Mouse (Mus musculus): ENCODE data around the gene Enam. TPM values are rescaled to one million over a fixed set of nuclear protein-coding genes. Genes with fewer than 3 reads are reported as not detected.
A peak's percentile ranks its signal among the peaks of the same experiment; 100 is the strongest.

Gene Enam
- not detected for total RNA-seq (2021)
- long read RNA-seq, experiment 1 = 0 reads
- long read RNA-seq, experiment 2 = 0 reads

GRCm38 (mm10) chr5:88487675-88488074 lies at the start of gene Enam:
Gene Enam (plus strand): TSS chr5:88487975.
- no peak for DNase-seq (ENCODE audit: low spot score in 2 of 2)
- H3K4me3 ChIP-seq = no peak within 1 kb of the TSS
- TF ChIP-seq CTCF (conservative IDR thresholded peaks at IDR 0.05) = no peak
- H3K27ac ChIP-seq = no peak within 1 kb of the TSS

GRCm38 (mm10) chr5:88455691-88456090 lies 32.1 kb upstream of the Enam start, which contains the start of gene Ambn:
Gene Ambn (plus strand): TSS chr5:88455991.
- H3K27ac ChIP-seq = no peak within 1 kb of the TSS
- no peak within 1 kb of the TSS for H3K4me3 ChIP-seq
- DNase-seq (ENCODE audit: low spot score in 2 of 2) = no peak
- no peak for TF ChIP-seq CTCF (conservative IDR thresholded peaks at IDR 0.05)

GRCm38 (mm10) chr5:88467471-88467870 lies 20.3 kb upstream of the Enam start:
- DNase-seq (ENCODE audit: low spot score in 2 of 2) = no peak
- Histone ChIP-seq H3K27ac (no peak overlapping the region), H3K4me3 (no peak overlapping the region)
- TF ChIP-seq CTCF (conservative IDR thresholded peaks at IDR 0.05) = no peak

- no peak for DNase-seq (ENCODE audit: low spot score in 2 of 2)
- Histone ChIP-seq H3K4me3 (no peak overlapping the region), H3K27ac (no peak overlapping the region)
- TF ChIP-seq CTCF (conservative IDR thresholded peaks at IDR 0.05) = no peak
These were observed 18.7 kb upstream of the Enam start for GRCm38 (mm10) chr5:88468807-88469704.

- no peak for TF ChIP-seq CTCF (conservative IDR thresholded peaks at IDR 0.05)
- DNase-seq (ENCODE audit: low spot score in 2 of 2) = no peak
- H3K27ac ChIP-seq = no peak overlapping the region
- H3K4me3 ChIP-seq = no peak overlapping the region
These were observed 1.2 kb downstream of the Enam start for GRCm38 (mm10) chr5:88489004-88489403.

- no peak for DNase-seq (ENCODE audit: low spot score in 2 of 2)
- H3K27ac ChIP-seq = no peak overlapping the region
- TF ChIP-seq CTCF (conservative IDR thresholded peaks at IDR 0.05) = no peak
- H3K4me3 ChIP-seq = no peak overlapping the region
These were observed 3.3 kb downstream of the Enam start for GRCm38 (mm10) chr5:88491111-88491510.

GRCm38 (mm10) chr5:88499781-88500180 lies 12.0 kb downstream of the Enam start:
- TF ChIP-seq CTCF (conservative IDR thresholded peaks at IDR 0.05) = no peak
- DNase-seq (ENCODE audit: low spot score in 2 of 2) = no peak
- Histone ChIP-seq H3K27ac (no peak overlapping the region), H3K4me3 (no peak overlapping the region)

GRCm38 (mm10) chr5:88508555-88508954 lies 20.8 kb downstream of the Enam start:
- no peak overlapping the region; the same call in 1 of the 2 replicates for H3K27ac ChIP-seq
- no peak for TF ChIP-seq CTCF (conservative IDR thresholded peaks at IDR 0.05)
- no peak for DNase-seq (ENCODE audit: low spot score in 2 of 2)
- H3K4me3 ChIP-seq = no peak overlapping the region

- no peak overlapping the region; the same call in 1 of the 2 replicates for H3K27ac ChIP-seq
- DNase-seq (ENCODE audit: low spot score in 2 of 2) = no peak
- H3K4me3 ChIP-seq = no peak overlapping the region
- TF ChIP-seq CTCF (conservative IDR thresholded peaks at IDR 0.05) = no peak
These were observed 21.2 kb downstream of the Enam start for GRCm38 (mm10) chr5:88508990-88509389.

GRCm38 (mm10) chr5:88519232-88519631 lies 31.5 kb downstream of the Enam start:
- TF ChIP-seq CTCF (conservative IDR thresholded peaks at IDR 0.05) = peak; percentile 86
- peak; percentile 23 to 50 for DNase-seq (ENCODE audit: low spot score in 2 of 2)
- no peak overlapping the region for H3K4me3 ChIP-seq
- H3K27ac ChIP-seq = no peak overlapping the region

GRCm38 (mm10) chr5:88527657-88528056 lies 39.9 kb downstream of the Enam start, which contains the start of gene Jchain:
Gene Jchain (minus strand): TSS chr5:88527891.
- Histone ChIP-seq H3K4me3 (no peak within 1 kb of the TSS), H3K27ac (no peak within 1 kb of the TSS)
- TF ChIP-seq CTCF (conservative IDR thresholded peaks at IDR 0.05) = no peak
- DNase-seq (ENCODE audit: low spot score in 2 of 2) = no peak

- DNase-seq (ENCODE audit: low spot score in 2 of 2) = no peak
- no peak for TF ChIP-seq CTCF (conservative IDR thresholded peaks at IDR 0.05)
- H3K4me3 ChIP-seq = no peak overlapping the region
- no peak overlapping the region for H3K27ac ChIP-seq
These were observed 43.1 kb downstream of the Enam start for GRCm38 (mm10) chr5:88530908-88531307.

- Histone ChIP-seq H3K4me3 (no peak overlapping the region), H3K27ac (no peak overlapping the region)
- DNase-seq (ENCODE audit: low spot score in 2 of 2) = no peak
- TF ChIP-seq CTCF (conservative IDR thresholded peaks at IDR 0.05) = no peak
These were observed 46.9 kb downstream of the Enam start for GRCm38 (mm10) chr5:88534697-88535096.

GRCm38 (mm10) chr5:88540845-88541244 lies 53.1 kb downstream of the Enam start:
- no peak overlapping the region for H3K4me3 ChIP-seq
- H3K27ac ChIP-seq = no peak overlapping the region
- no peak for DNase-seq (ENCODE audit: low spot score in 2 of 2)
- TF ChIP-seq CTCF (conservative IDR thresholded peaks at IDR 0.05) = no peak
